Mouse (Mus musculus) CH12.LX (cell line): ENCODE measurements at regions not wholly inside any gene's neighbourhood (a gene's known extent, or its start where the extent isn't known, plus 50 kb on each side); places are given as distances from the start of the nearest gene placed in this dataset.
"Not testable (repeated sequence)": the region's sequence is repeated elsewhere in the genome, so short reads cannot be mapped to it uniquely, and the experiment has no call there.

Experiments used
- DNase-seq: peaks from one replicate; pipeline ENCODE4 v3.0.0-alpha.2; 2013; ENCODE audit errors: extremely low read depth
- H3K27ac ChIP-seq: 2 replicates; pipeline ENCODE4 v1.5.1; 2012; ENCODE audit warnings: low read depth, mild to moderate bottlenecking, control low read depth, moderate library complexity; ENCODE audit not compliant: insufficient read depth
- H3K27me3 ChIP-seq: replicated peaks from 2 replicates; pipeline ENCODE3; 2012; ENCODE audit warnings: inconsistent platforms
- H3K36me3 ChIP-seq, 2 experiments: replicated peaks in 1 of 2; 2 replicates each; pipeline versions ENCODE3 to v1.6.1; 2012; ENCODE audit warnings: inconsistent platforms in 1 of 2, low read length in 1 of 2, mild to moderate bottlenecking in 1 of 2, mixed read lengths in 1 of 2, moderate library complexity in 1 of 2; ENCODE audit not compliant: control insufficient read depth in 1 of 2, insufficient read depth in 1 of 2
- H3K4me1 ChIP-seq, 2 experiments: 2 replicates each; pipeline ENCODE4 v1.6.1; 2012; ENCODE audit warnings: inconsistent platforms in 1 of 2, moderate library complexity in 1 of 2; ENCODE audit not compliant: insufficient read depth in 2 of 2, control insufficient read depth in 1 of 2
- H3K4me2 ChIP-seq: 2 replicates; pipeline ENCODE4 v1.6.1; 2012; ENCODE audit warnings: low read depth, mild to moderate bottlenecking, control low read depth; ENCODE audit not compliant: poor library complexity, insufficient read depth, severe bottlenecking
- H3K4me3 ChIP-seq, 3 experiments: fragments of 150-350 bp in 1 of 3; sonication (generic) in 1 of 3; replicated peaks in 1 of 3; 2 replicates each; pipeline versions ENCODE3 to v1.5.1; 2011 to 2012; ENCODE audit warnings: low read depth in 2 of 3, low read length in 2 of 3, mild to moderate bottlenecking in 2 of 3, moderate library complexity in 2 of 3, control low read depth in 1 of 3, improper control_type of control experiment in 1 of 3, inconsistent platforms in 1 of 3, mixed read lengths in 1 of 3; ENCODE audit not compliant: poor library complexity in 1 of 3
- H3K79me2 ChIP-seq: replicated peaks from 2 replicates; pipeline ENCODE4 v1.6.1; 2012; ENCODE audit warnings: mild to moderate bottlenecking, moderate library complexity; ENCODE audit not compliant: control insufficient read depth, poor library complexity, insufficient read depth, severe bottlenecking; ENCODE audit errors: extremely low read depth
- H3K9ac ChIP-seq: 2 replicates; pipeline ENCODE4 v1.6.1; 2012; ENCODE audit warnings: low read depth, mild to moderate bottlenecking, control low read depth, moderate library complexity; ENCODE audit not compliant: insufficient read depth
- H3K9me3 ChIP-seq: replicated peaks from 2 replicates; pipeline ENCODE3; 2012; ENCODE audit warnings: low read length, inconsistent platforms, mixed read lengths
- CTCF ChIP-seq, 2 experiments: IDR thresholded peaks in 1 of 2; conservative IDR thresholded peaks in 1 of 2; 2 replicates each; pipeline ENCODE4 v1.5.1; 2011 to 2012; ENCODE audit warnings: low read depth in 2 of 2, low read length in 2 of 2, improper control_type of control experiment in 1 of 2, inconsistent platforms in 1 of 2, mild to moderate bottlenecking in 1 of 2, moderate library complexity in 1 of 2
- RAD21 ChIP-seq: IDR thresholded peaks from 2 replicates; pipeline ENCODE4 v1.6.1; 2011; ENCODE audit warnings: low read depth, mild to moderate bottlenecking, low read length, improper control_type of control experiment, moderate library complexity
- SMC3 ChIP-seq: IDR thresholded peaks from 2 replicates; pipeline ENCODE4 v1.6.1; 2011; ENCODE audit warnings: low read depth, low read length, improper control_type of control experiment
- TBP ChIP-seq: conservative IDR thresholded peaks from 2 replicates; pipeline ENCODE4 v1.6.1; 2011; ENCODE audit warnings: low read depth, low read length, improper control_type of control experiment
- dilution Hi-C: fragments of 300-500 bp; cut with MboI; formaldehyde crosslinking; loops from 2 replicates; pipeline ENCODE4 v1.14.3; 2020; ENCODE audit warnings: low sequenced_read_pairs; ENCODE audit not compliant: extremely low pct_unique_long_range_greater_than_20kb, extremely low pct_ligation_motif_present
- in situ Hi-C: fragments of 300-500 bp; cut with MboI; formaldehyde crosslinking; loops from 3 replicates; pipeline ENCODE4 v1.14.3; 2019; ENCODE audit warnings: low sequenced_read_pairs, low pct_ligation_motif_present, low pct_unique_long_range_greater_than_20kb, mixed read lengths

DNA sequence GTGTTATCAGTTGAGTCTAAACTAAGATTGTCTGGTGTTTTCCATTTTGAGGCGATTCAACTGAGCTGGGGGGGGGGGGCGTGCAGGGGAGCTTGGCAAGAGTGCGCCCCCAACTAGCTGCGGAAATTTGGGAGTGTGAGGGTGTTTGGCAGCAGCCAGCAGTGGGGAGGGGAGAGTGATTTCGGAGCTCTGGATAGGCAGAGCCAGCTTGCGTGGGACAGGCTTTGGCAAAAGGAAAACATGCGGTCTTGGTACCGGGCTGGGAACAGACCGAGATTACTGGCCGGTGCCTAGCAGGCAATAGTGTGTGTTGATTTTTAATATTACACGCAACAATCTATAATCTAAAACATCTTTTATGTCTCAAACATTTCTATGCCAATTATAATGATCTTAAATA is 199.4 kb upstream of the Cdk6 start:
- H3K36me3 ChIP-seq, H3K4me1 ChIP-seq, dilution Hi-C loops, in situ Hi-C loops, H3K9me3 ChIP-seq, H3K4me3 ChIP-seq, H3K79me2 ChIP-seq, H3K27ac ChIP-seq, H3K9ac ChIP-seq, DNase-seq, H3K27me3 ChIP-seq, H3K4me2 ChIP-seq: not testable (repeated sequence)

DNA sequence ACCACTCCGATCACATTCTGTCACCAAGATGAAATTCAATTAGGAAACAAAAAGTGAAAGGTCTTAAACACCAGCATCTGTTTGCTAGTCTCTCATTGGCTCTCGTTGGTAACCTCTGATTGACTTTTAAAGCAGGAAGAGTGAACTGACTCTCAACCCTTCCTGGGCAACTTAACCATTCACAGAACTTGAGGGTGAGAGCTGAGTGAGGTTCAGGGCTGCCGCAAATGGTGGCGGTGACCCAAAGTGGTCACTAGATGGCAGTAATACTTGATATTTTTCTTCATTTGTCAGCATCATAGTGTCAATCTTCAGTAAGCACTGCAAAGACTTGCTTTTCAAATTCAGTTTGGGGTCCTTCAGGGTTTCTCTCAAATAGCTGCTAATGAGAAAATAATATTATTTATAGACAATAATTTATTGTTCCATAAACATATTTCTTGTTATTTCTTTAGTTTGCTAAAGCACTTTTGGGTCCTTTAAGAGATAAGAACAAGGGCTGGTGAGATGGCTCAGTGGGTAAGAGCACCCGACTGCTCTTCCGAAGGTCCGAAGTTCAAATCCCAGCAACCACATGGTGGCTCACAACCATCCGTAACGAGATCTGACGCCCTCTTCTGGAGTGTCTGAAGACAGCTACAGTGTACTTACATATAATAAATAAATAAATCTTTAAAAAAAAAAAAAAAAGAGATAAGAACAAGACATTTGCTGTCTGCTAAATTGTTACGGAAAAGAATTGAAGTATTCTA is 194.6 kb upstream of the Cdk6 start:
- H3K79me2 ChIP-seq, dilution Hi-C loops, H3K4me2 ChIP-seq, H3K4me3 ChIP-seq, in situ Hi-C loops, H3K9ac ChIP-seq, H3K27ac ChIP-seq, H3K9me3 ChIP-seq, H3K36me3 ChIP-seq, H3K4me1 ChIP-seq, H3K27me3 ChIP-seq: not testable (repeated sequence)
- TF ChIP-seq CTCF (conservative IDR thresholded peaks at IDR 0.05 in 1 of 2, IDR thresholded peaks at IDR 0.05 in 1 of 2; ENCODE audit: low read depth in 2 of 2, low read length in 2 of 2), result peak in 1 of 2 experiments; percentile 45; a peak in 2 of 4 replicates
- peak; percentile 27 for TF ChIP-seq RAD21
- peak; percentile 61 for TF ChIP-seq TBP
- TF ChIP-seq SMC3, result peak; percentile 24; the same call in 1 of the 2 replicates
- peak; percentile 57 for DNase-seq

DNA sequence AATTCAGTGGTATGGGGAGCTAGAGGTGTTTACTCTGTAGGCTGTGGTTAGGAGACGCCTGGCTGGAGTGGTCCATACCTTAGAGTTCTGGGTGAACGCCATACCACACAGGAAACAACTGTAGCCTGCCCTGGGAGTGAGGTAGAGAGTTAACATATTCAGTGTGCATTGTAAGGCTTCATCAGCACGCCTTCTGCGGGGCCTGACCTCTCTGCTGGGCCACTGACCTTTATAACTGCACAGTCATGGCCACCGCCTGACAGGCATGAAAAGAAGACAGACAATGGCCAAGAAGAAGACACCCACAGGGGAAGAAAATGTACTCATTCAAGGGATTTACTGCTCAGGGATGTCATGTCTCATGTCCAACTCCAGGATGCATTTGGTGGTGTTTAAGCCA is 191.4 kb upstream of the Cdk6 start:
- H3K4me1 ChIP-seq, H3K36me3 ChIP-seq, H3K4me3 ChIP-seq, in situ Hi-C loops, H3K9me3 ChIP-seq, H3K27ac ChIP-seq, dilution Hi-C loops, DNase-seq, H3K79me2 ChIP-seq, H3K9ac ChIP-seq, H3K4me2 ChIP-seq, H3K27me3 ChIP-seq: not testable (repeated sequence)

DNA sequence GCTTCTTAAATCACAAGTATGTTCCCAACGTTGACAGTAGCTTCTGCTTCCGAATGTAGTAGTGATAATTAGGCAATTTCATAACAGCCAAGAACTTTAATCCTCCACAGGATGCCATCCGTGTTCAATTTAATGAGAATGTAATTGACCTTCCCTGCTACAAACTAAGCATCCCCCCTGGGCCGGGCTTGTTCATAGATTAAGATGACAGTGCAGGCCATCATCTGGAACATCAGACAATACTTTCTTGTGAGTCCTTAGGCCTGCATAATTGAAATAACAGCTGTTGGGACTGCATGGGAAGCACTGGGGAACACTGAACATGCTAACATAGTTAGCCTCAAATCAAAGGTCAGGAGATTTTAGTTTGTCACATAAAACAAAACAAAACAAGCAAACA is 190.5 kb upstream of the Cdk6 start:
- DNase-seq, dilution Hi-C loops, H3K9ac ChIP-seq, H3K4me1 ChIP-seq, H3K4me2 ChIP-seq, H3K9me3 ChIP-seq, H3K27me3 ChIP-seq, H3K27ac ChIP-seq, H3K4me3 ChIP-seq, in situ Hi-C loops, H3K36me3 ChIP-seq, H3K79me2 ChIP-seq: not testable (repeated sequence)

DNA sequence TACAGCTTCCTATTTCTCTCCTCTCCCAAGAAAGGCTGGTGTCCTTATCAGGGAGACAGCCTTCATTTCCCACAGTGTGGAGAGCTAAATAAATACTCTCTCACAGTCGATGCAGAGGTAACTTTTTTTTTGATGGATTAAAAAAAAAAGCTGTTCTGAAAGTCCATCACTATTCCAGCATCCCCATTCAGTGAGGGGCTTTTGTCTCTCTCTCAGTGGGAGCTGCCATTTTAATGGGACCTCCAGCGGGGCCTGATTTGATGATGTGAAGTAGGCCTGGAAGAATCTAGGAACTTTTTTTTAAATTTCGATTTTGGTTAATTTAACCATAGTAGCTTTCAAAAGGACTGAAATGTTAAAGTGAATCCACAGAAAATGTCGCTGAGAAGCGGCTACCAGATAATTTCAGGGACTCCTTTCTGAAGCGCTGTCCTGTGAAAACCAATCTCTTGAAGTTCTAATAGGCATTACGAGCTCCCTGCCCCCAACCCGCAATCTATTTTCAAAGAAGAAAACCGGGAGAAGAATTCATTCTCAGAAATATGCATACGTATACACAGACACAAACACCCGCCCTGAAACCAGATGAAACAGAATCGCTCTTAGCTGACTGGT is 189.6 kb upstream of the Cdk6 start:
- not testable (repeated sequence) for H3K27ac ChIP-seq

More for the DNA sequence above, 189.6 kb upstream of the Cdk6 start:
- peak overlapping the region; percentile 18; the same call in 1 of the 2 replicates for H3K9ac ChIP-seq
- in situ Hi-C loops, H3K4me3 ChIP-seq, H3K36me3 ChIP-seq, dilution Hi-C loops, DNase-seq, H3K27me3 ChIP-seq, H3K4me1 ChIP-seq, H3K9me3 ChIP-seq, H3K79me2 ChIP-seq: not testable (repeated sequence)
- H3K4me2 ChIP-seq, result peak overlapping the region; percentile 58
